Mouse (Mus musculus) right cerebral cortex, postnatal 10 days (tissue): ENCODE measurements around the gene Itga6.
"Not testable (repeated sequence)": the region's sequence is repeated elsewhere in the genome, so short reads cannot be mapped to it uniquely, and the experiment has no call there.

ENCODE experiments used
- DNase-seq, 2 experiments: peaks; one replicate each; pipeline ENCODE4 v3.0.0; 2021; ENCODE audit warnings: low spot score in 2 of 2

Itga6 gene

GRCm38 (mm10) chr2:71745610-71746374, at the start of gene Itga6:
Gene Itga6, plus strand, starts transcription at chr2:71745616.
- no peak for DNase-seq

GRCm38 (mm10) chr2:71696776-71697175, 48.6 kb upstream of the Itga6 start:
- no peak for DNase-seq

- no peak for DNase-seq
Measured at GRCm38 (mm10) chr2:71697408-71698336, 47.7 kb upstream of the Itga6 start.

- no peak for DNase-seq
Measured at GRCm38 (mm10) chr2:71698366-71698765, 47.0 kb upstream of the Itga6 start.

GRCm38 (mm10) chr2:71698942-71699341, 46.5 kb upstream of the Itga6 start:
- DNase-seq = no peak

- DNase-seq = no peak
Measured at GRCm38 (mm10) chr2:71701341-71701740, 44.1 kb upstream of the Itga6 start.

- no peak for DNase-seq
Measured at GRCm38 (mm10) chr2:71704309-71704708, 41.1 kb upstream of the Itga6 start.

GRCm38 (mm10) chr2:71708886-71709285, 36.5 kb upstream of the Itga6 start:
- no peak for DNase-seq

GRCm38 (mm10) chr2:71711640-71712039, 33.8 kb upstream of the Itga6 start:
- DNase-seq = no peak

- no peak for DNase-seq
Measured at GRCm38 (mm10) chr2:71714416-71714815, 31.0 kb upstream of the Itga6 start.

- DNase-seq = no peak
Measured at GRCm38 (mm10) chr2:71719005-71719386, 26.4 kb upstream of the Itga6 start.

- DNase-seq = peak; percentile 48 to 67
Measured at GRCm38 (mm10) chr2:71719387-71720034, 25.9 kb upstream of the Itga6 start.

- not testable (repeated sequence) for DNase-seq
Measured at GRCm38 (mm10) chr2:71720556-71720955, 24.9 kb upstream of the Itga6 start.

GRCm38 (mm10) chr2:71722913-71723312, 22.5 kb upstream of the Itga6 start:
- DNase-seq = no peak

- DNase-seq = no peak
Measured at GRCm38 (mm10) chr2:71723623-71724022, 21.8 kb upstream of the Itga6 start.

- no peak for DNase-seq
Measured at GRCm38 (mm10) chr2:71724028-71724427, 21.4 kb upstream of the Itga6 start.

- DNase-seq = no peak
Measured at GRCm38 (mm10) chr2:71725446-71725845, 20.0 kb upstream of the Itga6 start.

GRCm38 (mm10) chr2:71726883-71727676, 18.3 kb upstream of the Itga6 start:
- no peak for DNase-seq

- DNase-seq = no peak
Measured at GRCm38 (mm10) chr2:71728341-71728740, 17.1 kb upstream of the Itga6 start.

- DNase-seq = no peak
Measured at GRCm38 (mm10) chr2:71728796-71729195, 16.6 kb upstream of the Itga6 start.
